Mouse (Mus musculus): Measurements from ENCODE around the gene Lrrc8d. TPM values are rescaled to one million over a fixed set of nuclear protein-coding genes. Genes with fewer than 3 reads are reported as not detected.

The Lrrc8d gene
- polyA plus RNA-seq, 1 experiment from 2014 or later, result 20.5 TPM

GRCm38 (mm10) chr5:105761848-105762482 lies 62.2 kb downstream of the Lrrc8d start:
- Histone ChIP-seq H3K4me3 (ENCODE audit: low read depth, low read length) (no peak overlapping the region), H3K9me3 (ENCODE audit: low read length) (no peaks in the 10 kb centered on the region), H3K4me2 (replicated peaks; ENCODE audit: low read depth, low read length) (no peak overlapping the region), H3K27me3 (replicated peaks; ENCODE audit: insufficient read depth, low read length) (no peaks in the 10 kb centered on the region), H3K36me3 (ENCODE audit: insufficient read depth, low read length) (no peaks in the 10 kb centered on the region), H3K4me1 (ENCODE audit: insufficient read depth, low read depth, low read length) (no peaks in the 10 kb centered on the region), H3K27ac (ENCODE audit: low read length) (no peak overlapping the region), H3K9ac (replicated peaks; ENCODE audit: low read depth) (no peak overlapping the region)
- peak; percentile 48 for DNase-seq (ENCODE audit: low spot score)
- TF ChIP-seq EP300 (IDR thresholded peaks at IDR 0.05), result no peak
- no peak for TF ChIP-seq CTCF (IDR thresholded peaks at IDR 0.05)
- 50% methylated on average over 11 of the region's 11 CpGs for WGBS
- ATAC-seq, result no peak

- Histone ChIP-seq H3K9me3 (ENCODE audit: low read length) (no peaks in the 10 kb centered on the region), H3K4me3 (ENCODE audit: low read depth, low read length) (no peak overlapping the region), H3K9ac (replicated peaks; ENCODE audit: low read depth) (no peak overlapping the region), H3K4me2 (replicated peaks; ENCODE audit: low read depth, low read length) (no peak overlapping the region), H3K36me3 (ENCODE audit: insufficient read depth, low read length) (no peaks in the 10 kb centered on the region), H3K27me3 (replicated peaks; ENCODE audit: insufficient read depth, low read length) (no peaks in the 10 kb centered on the region), H3K4me1 (ENCODE audit: insufficient read depth, low read depth, low read length) (no peaks in the 10 kb centered on the region), H3K27ac (ENCODE audit: low read length) (no peak overlapping the region)
- WGBS, result 91% methylated on average over 10 of the region's 10 CpGs
- DNase-seq (ENCODE audit: low spot score) (no peak), ATAC-seq (no peak)
- TF ChIP-seq EP300 (IDR thresholded peaks at IDR 0.05) (no peak), CTCF (IDR thresholded peaks at IDR 0.05) (no peak)
Measured at GRCm38 (mm10) chr5:105764369-105764768, 64.6 kb downstream of the Lrrc8d start.

- no peaks in the 10 kb centered on the region for H3K27me3 ChIP-seq (replicated peaks; ENCODE audit: insufficient read depth, low read length)
- no peaks in the 10 kb centered on the region for H3K4me1 ChIP-seq (ENCODE audit: insufficient read depth, low read depth, low read length)
- DNase-seq (ENCODE audit: low spot score) (no peak), ATAC-seq (no peak)
- no peaks in the 10 kb centered on the region for H3K36me3 ChIP-seq (ENCODE audit: insufficient read depth, low read length)
- TF ChIP-seq EP300 (IDR thresholded peaks at IDR 0.05) (no peak), CTCF (IDR thresholded peaks at IDR 0.05) (no peak)
- H3K4me2 ChIP-seq (replicated peaks; ENCODE audit: low read depth, low read length), result no peak overlapping the region
- no peak overlapping the region for H3K4me3 ChIP-seq (ENCODE audit: low read depth, low read length)
- no peak overlapping the region for H3K27ac ChIP-seq (ENCODE audit: low read length)
- no peaks in the 10 kb centered on the region for H3K9me3 ChIP-seq (ENCODE audit: low read length)
- H3K9ac ChIP-seq (replicated peaks; ENCODE audit: low read depth), result no peak overlapping the region
- WGBS, result 84% methylated on average over 5 of the region's 5 CpGs
Measured at GRCm38 (mm10) chr5:105765386-105765785, 65.6 kb downstream of the Lrrc8d start.

- H3K4me1 ChIP-seq (ENCODE audit: insufficient read depth, low read depth, low read length), result peaks cover 6% of the 10 kb centered on the region; the same call in 1 of the 2 replicates
- no peak overlapping the region for H3K4me3 ChIP-seq (ENCODE audit: low read depth, low read length)
- H3K9ac ChIP-seq (replicated peaks; ENCODE audit: low read depth), result no peak overlapping the region
- no peaks in the 10 kb centered on the region for H3K36me3 ChIP-seq (ENCODE audit: insufficient read depth, low read length)
- H3K9me3 ChIP-seq (ENCODE audit: low read length), result no peaks in the 10 kb centered on the region
- ATAC-seq, result no peak
- no peaks in the 10 kb centered on the region for H3K27me3 ChIP-seq (replicated peaks; ENCODE audit: insufficient read depth, low read length)
- 57% methylated on average over 5 of the region's 5 CpGs for WGBS
- no peak overlapping the region for H3K27ac ChIP-seq (ENCODE audit: low read length)
- TF ChIP-seq CTCF (IDR thresholded peaks at IDR 0.05) (no peak), EP300 (IDR thresholded peaks at IDR 0.05) (no peak)
- no peak overlapping the region for H3K4me2 ChIP-seq (replicated peaks; ENCODE audit: low read depth, low read length)
- DNase-seq (ENCODE audit: low spot score), result no peak
Measured at GRCm38 (mm10) chr5:105776368-105776767, 76.6 kb downstream of the Lrrc8d start.

- peaks cover 6% of the 10 kb centered on the region; the same call in 1 of the 2 replicates for H3K4me1 ChIP-seq (ENCODE audit: insufficient read depth, low read depth, low read length)
- no peaks in the 10 kb centered on the region for H3K9me3 ChIP-seq (ENCODE audit: low read length)
- TF ChIP-seq CTCF (IDR thresholded peaks at IDR 0.05), result no peak
- TF ChIP-seq EP300 (IDR thresholded peaks at IDR 0.05), result no peak
Measured at GRCm38 (mm10) chr5:105776978-105777593, 77.3 kb downstream of the Lrrc8d start.

GRCm38 (mm10) chr5:105777645-105778044 lies 77.9 kb downstream of the Lrrc8d start:
- Histone ChIP-seq H3K27me3 (replicated peaks; ENCODE audit: insufficient read depth, low read length) (no peaks in the 10 kb centered on the region), H3K4me2 (replicated peaks; ENCODE audit: low read depth, low read length) (no peak overlapping the region), H3K4me1 (ENCODE audit: insufficient read depth, low read depth, low read length) (peaks cover 6% of the 10 kb centered on the region; the same call in 1 of the 2 replicates), H3K4me3 (ENCODE audit: low read depth, low read length) (no peak overlapping the region), H3K27ac (ENCODE audit: low read length) (no peak overlapping the region), H3K9me3 (ENCODE audit: low read length) (no peaks in the 10 kb centered on the region), H3K9ac (replicated peaks; ENCODE audit: low read depth) (no peak overlapping the region), H3K36me3 (ENCODE audit: insufficient read depth, low read length) (no peaks in the 10 kb centered on the region)
- ATAC-seq, result no peak; the same call in 1 of the 2 replicates
- 43% methylated on average over 8 of the region's 8 CpGs for WGBS
- TF ChIP-seq CTCF (IDR thresholded peaks at IDR 0.05) (no peak), EP300 (IDR thresholded peaks at IDR 0.05) (no peak)
- no peak for DNase-seq (ENCODE audit: low spot score)

More at GRCm38 (mm10) chr5:105776978-105777593, 77.3 kb downstream of the Lrrc8d start:
- no peak overlapping the region for H3K9ac ChIP-seq (replicated peaks; ENCODE audit: low read depth)
- H3K4me3 ChIP-seq (ENCODE audit: low read depth, low read length), result no peak overlapping the region
- H3K27me3 ChIP-seq (replicated peaks; ENCODE audit: insufficient read depth, low read length), result no peaks in the 10 kb centered on the region
- WGBS, result 47% methylated on average over 12 of the region's 12 CpGs
- H3K4me2 ChIP-seq (replicated peaks; ENCODE audit: low read depth, low read length), result no peak overlapping the region
- H3K27ac ChIP-seq (ENCODE audit: low read length), result no peak overlapping the region
- ATAC-seq (peak; percentile 54), DNase-seq (ENCODE audit: low spot score) (no peak)
- no peaks in the 10 kb centered on the region for H3K36me3 ChIP-seq (ENCODE audit: insufficient read depth, low read length)
